ENCODE assay signal across 33 mouse cellular contexts in genomic region chr11:18900489-18900888, GRCm38 (mm10).
DNase-seq lines count a peak whose midpoint lies in the region; ATAC-seq and TF ChIP-seq lines count a peak whose summit lies in the region.
"Had no signal": no experiment of that assay in that cellular context is flagged by ENCODE, and none has a peak within 500 bp of the region (broad histone marks: within the 10 kb centered on the region; RNA-seq: fewer than 3 reads in every experiment).

No protein-coding gene starts in this region.

- peak overlapping the region; percentile 50 for H3K4me3 ChIP-seq in gastrocnemius, adult 2 months
- no peak overlapping the region for H3K4me3 ChIP-seq in heart, postnatal 0 days (ENCODE audit: low read depth, low read length)
- H3K4me3 ChIP-seq in myocyte = no peak overlapping the region
- H3K4me3 ChIP-seq: embryonic facial prominence, embryonic 10.5 days; embryonic facial prominence, embryonic 15.5 days; forebrain, embryonic 12.5 days; heart, embryonic 12.5 days; hindbrain, embryonic 10.5 days; hindbrain, embryonic 15.5 days; midbrain, embryonic 13.5 days; stomach, embryonic 15.5 days had no signal

- no peak for DNase-seq in gastrocnemius, adult 2 months
- no peak for DNase-seq in gastrocnemius, adult 8-10 months (ENCODE audit: low spot score in 2 of 2)
- no peak for DNase-seq in heart, postnatal 0 days (ENCODE audit: low spot score)
- no peak for DNase-seq in heart, postnatal 4 days
- DNase-seq in MN1 (ENCODE audit: low spot score) = peak; percentile 31
- DNase-seq in testis, postnatal 10 days (ENCODE audit: low spot score) = no peak
- DNase-seq: adrenal gland, adult 2 months; adrenal gland, postnatal 36 days; cerebellum, adult 2 months; cerebellum, postnatal 14 days; forebrain, postnatal 0 days; gastrocnemius, postnatal 14 days; kidney, adult 8-10 months; kidney, postnatal 4 days; layer of hippocampus, postnatal 36 days; left cerebral cortex, postnatal 4 days; lung, adult 18-20 months; retina, postnatal 1 day; right cerebral cortex, postnatal 25 days; thymus, postnatal 14 days had no signal

- WGBS in heart, postnatal 0 days = 54% methylated on average over 2 of the region's 2 CpGs

- TF ChIP-seq CTCF in gastrocnemius, adult 2 months (IDR thresholded peaks at IDR 0.05) = no peak
- TF ChIP-seq CTCF in heart, postnatal 0 days (IDR thresholded peaks at IDR 0.05; ENCODE audit: low read depth) = no peak

- peak overlapping the region; percentile 70 for H3K27ac ChIP-seq in gastrocnemius, adult 2 months
- H3K27ac ChIP-seq in heart, postnatal 0 days (ENCODE audit: low read depth) = no peak overlapping the region
- H3K27ac ChIP-seq: embryonic facial prominence, embryonic 10.5 days; embryonic facial prominence, embryonic 15.5 days; forebrain, embryonic 12.5 days; hindbrain, embryonic 10.5 days; hindbrain, embryonic 15.5 days; kidney, postnatal 0 days; macrophage; midbrain, embryonic 13.5 days; stomach, embryonic 15.5 days had no signal

- ATAC-seq in heart, postnatal 0 days (ENCODE audit: insufficient read depth, low read depth) = no peak
- ATAC-seq: forebrain, postnatal 0 days; inflammation-experienced regulatory T-cells, adult 6 months; lung, postnatal 0 days; midbrain, embryonic 13.5 days had no signal

- no peaks in the 10 kb centered on the region for H3K79me2 ChIP-seq in myocyte (ENCODE audit: control insufficient read depth, insufficient read depth)

- TF ChIP-seq EP300 in heart, postnatal 0 days (IDR thresholded peaks at IDR 0.05; ENCODE audit: low read depth) = no peak

- H3K9me3 ChIP-seq in heart, postnatal 0 days (replicated peaks; ENCODE audit: control insufficient read depth, low read length) = no peaks in the 10 kb centered on the region
- H3K9me3 ChIP-seq: embryonic facial prominence, embryonic 10.5 days; embryonic facial prominence, embryonic 15.5 days; forebrain, embryonic 12.5 days; heart, embryonic 12.5 days; hindbrain, embryonic 10.5 days; hindbrain, embryonic 15.5 days; midbrain, embryonic 13.5 days; stomach, embryonic 15.5 days had no signal

- intact Hi-C loops in gastrocnemius, adult 2 months (cut with DNase I) = no loop called here

- peak overlapping the region; percentile 23; the same call in 1 of the 2 replicates for H3K4me2 ChIP-seq in heart, postnatal 0 days (ENCODE audit: low read depth, low read length)
- H3K4me2 ChIP-seq in myocyte (ENCODE audit: low read depth) = peak overlapping the region; percentile 16
- H3K4me2 ChIP-seq: embryonic facial prominence, embryonic 15.5 days; forebrain, embryonic 12.5 days; heart, embryonic 12.5 days; hindbrain, embryonic 15.5 days; midbrain, embryonic 13.5 days; stomach, embryonic 15.5 days had no signal

- no peaks in the 10 kb centered on the region for H3K27me3 ChIP-seq in heart, postnatal 0 days (ENCODE audit: control insufficient read depth, insufficient read depth, low read length)
- no peaks in the 10 kb centered on the region for H3K27me3 ChIP-seq in myocyte (ENCODE audit: control insufficient read depth, insufficient read depth, insufficient read length)
- H3K27me3 ChIP-seq: embryonic facial prominence, embryonic 15.5 days; forebrain, embryonic 12.5 days; heart, embryonic 12.5 days; hindbrain, embryonic 15.5 days; midbrain, embryonic 13.5 days; stomach, embryonic 15.5 days had no signal

- H3K4me1 ChIP-seq in heart, postnatal 0 days (ENCODE audit: control insufficient read depth, insufficient read depth) = peaks cover 18% of the 10 kb centered on the region

- TF ChIP-seq POLR2A in myocyte (IDR thresholded peaks at IDR 0.05; ENCODE audit: insufficient read length, low read depth) = no peak

- 0 out of 2 replicates have a peak, but pooled peaks cover 2% of the 10 kb centered on the region for H3K36me3 ChIP-seq in heart, postnatal 0 days (replicated peaks; ENCODE audit: control insufficient read depth, insufficient read depth, low read length)
- H3K36me3 ChIP-seq in myocyte (ENCODE audit: control insufficient read depth, insufficient read depth) = no peaks in the 10 kb centered on the region
- H3K36me3 ChIP-seq: embryonic facial prominence, embryonic 15.5 days; forebrain, embryonic 12.5 days; midbrain, embryonic 13.5 days had no signal

- no peak overlapping the region for H3ac ChIP-seq in myocyte (ENCODE audit: control insufficient read depth, insufficient read length)

- no peak overlapping the region for H3K9ac ChIP-seq in heart, postnatal 0 days (replicated peaks; ENCODE audit: low read depth, low read length)
- H3K9ac ChIP-seq: embryonic facial prominence, embryonic 15.5 days; forebrain, embryonic 12.5 days; forebrain, postnatal 0 days; heart, embryonic 12.5 days; hindbrain, embryonic 15.5 days; midbrain, embryonic 13.5 days; stomach, embryonic 15.5 days had no signal

TF ChIP-seq in myocyte, 11 proteins besides CTCF, POLR2A, EP300 and RAD21:
- TF ChIP-seq SRF (IDR thresholded peaks at IDR 0.05; ENCODE audit: control insufficient read depth, insufficient read length, low read depth) (no peak), MYOD1 (IDR thresholded peaks at IDR 0.05; ENCODE audit: control insufficient read depth in 1 of 3, insufficient read length in 2 of 3, low read depth in 2 of 3) (peak in 1 of 3 experiments; percentile 1)
